Mouse (Mus musculus): ENCODE results near the gene Zfp853. TPM values are rescaled to one million over a fixed set of nuclear protein-coding genes. Genes with fewer than 3 reads are reported as not detected.

The Zfp853 gene
- polyA plus RNA-seq, 1 experiment, result not detected

GRCm38 (mm10) chr5:143253186-143253880 is 40.1 kb downstream of the Zfp853 start:
- Histone ChIP-seq H3K4me3 (ENCODE audit: control insufficient read depth, low read depth, low read length) (peak overlapping the region; percentile 62), H3K27ac (ENCODE audit: control insufficient read depth, insufficient read depth, low read depth, low read length) (peak overlapping the region; percentile 15; the same call in 1 of the 2 replicates), H3K36me3 (ENCODE audit: control insufficient read depth, insufficient read depth, low read length) (no peaks in the 10 kb centered on the region), H3K27me3 (ENCODE audit: control insufficient read depth, insufficient read depth, low read length) (no peaks in the 10 kb centered on the region), H3K4me1 (ENCODE audit: control insufficient read depth, insufficient read depth, low read length) (peaks cover 20% of the 10 kb centered on the region)
- TF ChIP-seq POLR2A (IDR thresholded peaks at IDR 0.05; ENCODE audit: control insufficient read depth, low read depth, low read length) (0 out of 2 replicates have a peak, but pooled peaks have one; percentile 9), CTCF (IDR thresholded peaks at IDR 0.05; ENCODE audit: control insufficient read depth, insufficient read depth, insufficient replicate concordance, low read depth, low read length) (no peak)

- TF ChIP-seq POLR2A (IDR thresholded peaks at IDR 0.05; ENCODE audit: control insufficient read depth, low read depth, low read length), result no peak
- H3K36me3 ChIP-seq (ENCODE audit: control insufficient read depth, insufficient read depth, low read length), result no peaks in the 10 kb centered on the region
- H3K27me3 ChIP-seq (ENCODE audit: control insufficient read depth, insufficient read depth, low read length), result no peaks in the 10 kb centered on the region
- peak overlapping the region; percentile 62 for H3K4me3 ChIP-seq (ENCODE audit: control insufficient read depth, low read depth, low read length)
- peaks cover 20% of the 10 kb centered on the region for H3K4me1 ChIP-seq (ENCODE audit: control insufficient read depth, insufficient read depth, low read length)
- H3K27ac ChIP-seq (ENCODE audit: control insufficient read depth, insufficient read depth, low read depth, low read length), result no peak overlapping the region
Observed at GRCm38 (mm10) chr5:143252791-143253185, 40.6 kb downstream of the Zfp853 start.

- Histone ChIP-seq H3K27me3 (ENCODE audit: control insufficient read depth, insufficient read depth, low read length) (no peaks in the 10 kb centered on the region), H3K4me1 (ENCODE audit: control insufficient read depth, insufficient read depth, low read length) (peaks cover 20% of the 10 kb centered on the region), H3K4me3 (ENCODE audit: control insufficient read depth, low read depth, low read length) (no peak overlapping the region), H3K36me3 (ENCODE audit: control insufficient read depth, insufficient read depth, low read length) (no peaks in the 10 kb centered on the region), H3K27ac (ENCODE audit: control insufficient read depth, insufficient read depth, low read depth, low read length) (no peak overlapping the region)
- TF ChIP-seq CTCF (IDR thresholded peaks at IDR 0.05; ENCODE audit: control insufficient read depth, insufficient read depth, insufficient replicate concordance, low read depth, low read length) (no peak), POLR2A (IDR thresholded peaks at IDR 0.05; ENCODE audit: control insufficient read depth, low read depth, low read length) (no peak)
Observed at GRCm38 (mm10) chr5:143252039-143252438, 41.4 kb downstream of the Zfp853 start.

GRCm38 (mm10) chr5:143244926-143245325 is 48.5 kb downstream of the Zfp853 start:
- Histone ChIP-seq H3K27me3 (ENCODE audit: control insufficient read depth, insufficient read depth, low read length) (no peaks in the 10 kb centered on the region), H3K36me3 (ENCODE audit: control insufficient read depth, insufficient read depth, low read length) (peaks cover 4% of the 10 kb centered on the region), H3K27ac (ENCODE audit: control insufficient read depth, insufficient read depth, low read depth, low read length) (no peak overlapping the region), H3K4me3 (ENCODE audit: control insufficient read depth, low read depth, low read length) (no peak overlapping the region), H3K4me1 (ENCODE audit: control insufficient read depth, insufficient read depth, low read length) (no peaks in the 10 kb centered on the region)
- TF ChIP-seq CTCF (IDR thresholded peaks at IDR 0.05; ENCODE audit: control insufficient read depth, insufficient read depth, insufficient replicate concordance, low read depth, low read length) (no peak), POLR2A (IDR thresholded peaks at IDR 0.05; ENCODE audit: control insufficient read depth, low read depth, low read length) (no peak)

Other genes with a start within 250 kb of the Zfp853 start
- gene Rnf216, start 180.6 kb downstream of the Zfp853 start, polyA plus RNA-seq (2012; rRNA removed), result 58.3 and 60.4 TPM in 2 replicates
- gene Olfr718-ps1, start 146.0 kb downstream of the Zfp853 start, polyA plus RNA-seq (2012; rRNA removed), result not detected in 2 replicates
- gene Rbak, start 112.8 kb downstream of the Zfp853 start, polyA plus RNA-seq (2012; rRNA removed), result 1.6 and 1.9 TPM in 2 replicates
- gene Spdye4b, start 112.6 kb downstream of the Zfp853 start, polyA plus RNA-seq (2012; rRNA removed), result 28.6 and 30.2 TPM in 2 replicates
- 12.1 and 12.9 TPM in 2 replicates for gene Spdye4a, start 66.7 kb downstream of the Zfp853 start, polyA plus RNA-seq (2012; rRNA removed)
- gene Zfp12, start 58.5 kb downstream of the Zfp853 start, polyA plus RNA-seq (2012; rRNA removed), result 5.7 and 6.4 TPM in 2 replicates
- 2.0 and 2.2 TPM in 2 replicates for gene Zfp316, start 23.6 kb downstream of the Zfp853 start, polyA plus RNA-seq (2012; rRNA removed)
- gene E130309D02Rik, start 21.7 kb upstream of the Zfp853 start, polyA plus RNA-seq (2012; rRNA removed), result 19.6 and 21.2 TPM in 2 replicates
- 390 and 402 TPM in 2 replicates for gene Zdhhc4, start 35.6 kb upstream of the Zfp853 start, polyA plus RNA-seq (2012; rRNA removed)
- 0.05 TPM in 2 replicates for gene Grid2ip, start 63.7 kb upstream of the Zfp853 start, polyA plus RNA-seq (2012; rRNA removed)
- gene Kdelr2, start 110.2 kb upstream of the Zfp853 start, polyA plus RNA-seq (2012; rRNA removed), result 58.8 and 64.3 TPM in 2 replicates
- 1.4 and 1.7 TPM in 2 replicates for gene Daglb, start 171.0 kb upstream of the Zfp853 start, polyA plus RNA-seq (2012; rRNA removed)
- 41.9 and 44.2 TPM in 2 replicates for gene Rac1, start 234.4 kb upstream of the Zfp853 start, polyA plus RNA-seq (2012; rRNA removed)

Data from testis, adult 2 months (tissue).